Mouse (Mus musculus) ES-Bruce4 (cell line): Measurements from ENCODE around the gene Adcy4.

Experiments
- CTCF ChIP-seq: IDR thresholded peaks from one replicate; pipeline ENCODE4 v1.8.1; 2011; ENCODE audit warnings: low read depth, low read length
- EP300 ChIP-seq: IDR thresholded peaks from 2 replicates; pipeline ENCODE4 v1.6.1; 2011; ENCODE audit warnings: low read depth, low read length; ENCODE audit not compliant: insufficient read depth
- POLR2A ChIP-seq: IDR thresholded peaks from one replicate; pipeline ENCODE4 v1.8.1; 2011; ENCODE audit warnings: low read length; ENCODE audit not compliant: insufficient read depth

GRCm38 (mm10) chr14:55727889-55728685 is 55.8 kb downstream of the Adcy4 start:
- TF ChIP-seq POLR2A = no peak
- TF ChIP-seq EP300 = no peak
- TF ChIP-seq CTCF = no peak
